Mouse (Mus musculus): ENCODE measurements around the gene Pga5. TPM values are rescaled to one million over a fixed set of nuclear protein-coding genes. Genes with fewer than 3 reads are reported as not detected.

Pga5 gene
- polyA plus RNA-seq, 1 experiment from 2014 or later = not detected

DNA sequence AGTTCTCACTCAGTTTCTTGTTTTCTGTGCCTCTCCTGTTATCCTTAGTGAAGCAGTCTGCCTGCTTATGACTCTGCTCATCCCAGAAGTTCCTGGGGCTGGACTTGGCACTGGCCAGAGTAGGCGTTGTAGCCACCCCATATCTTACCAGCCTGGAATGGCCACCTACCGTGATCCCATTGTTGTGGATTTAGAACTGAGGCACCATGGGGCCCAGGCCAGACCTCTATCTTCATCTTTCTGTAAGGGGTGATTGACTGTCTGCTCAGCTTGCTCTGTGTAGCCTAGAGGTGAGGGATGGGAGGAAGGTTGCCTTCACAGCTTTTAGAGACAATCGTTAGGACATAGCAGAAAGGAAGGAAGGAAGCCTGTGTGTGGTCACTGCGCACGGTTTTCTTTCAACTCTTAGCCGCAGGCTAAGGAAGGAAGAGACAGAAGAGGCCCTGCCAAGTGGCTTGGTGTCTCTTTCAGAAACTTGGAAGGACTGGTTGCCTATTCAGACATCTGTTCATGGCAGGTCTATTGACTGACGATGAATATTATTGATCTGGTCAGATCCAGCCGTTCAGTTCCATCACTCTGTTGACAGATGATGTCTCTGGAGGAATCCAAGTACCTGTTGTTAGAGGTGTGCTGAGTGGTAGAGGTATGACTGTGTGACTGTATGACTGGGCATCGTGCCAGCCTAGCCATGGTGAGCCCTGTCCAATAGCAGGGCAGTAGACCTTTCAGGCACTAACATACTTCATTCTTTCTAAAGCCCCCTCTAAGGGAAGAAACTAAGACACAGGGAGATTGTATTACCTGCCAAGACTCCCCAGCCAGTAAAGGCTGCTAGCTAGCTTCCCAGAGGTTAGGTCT is 20.5 kb upstream of the Pga5 start:
- 0 out of 2 replicates have a peak overlapping the region, but pooled peaks have one; percentile 59 for H3K27ac ChIP-seq
- WGBS = 73% methylated on average over 9 of the region's 9 CpGs
- H3K4me1 ChIP-seq (replicated peaks) = peaks cover 68% of the 10 kb centered on the region
- H3K9me3 ChIP-seq = no peaks in the 10 kb centered on the region
- no peak overlapping the region for H3K4me3 ChIP-seq
- 0 out of 2 replicates have a peak, but pooled peaks cover under 1% of the 10 kb centered on the region for H3K36me3 ChIP-seq
- H3K27me3 ChIP-seq (ENCODE audit: insufficient read depth, poor library complexity, severe bottlenecking) = no peaks in the 10 kb centered on the region
- DNase-seq (ENCODE audit: low spot score) = no peak

DNA sequence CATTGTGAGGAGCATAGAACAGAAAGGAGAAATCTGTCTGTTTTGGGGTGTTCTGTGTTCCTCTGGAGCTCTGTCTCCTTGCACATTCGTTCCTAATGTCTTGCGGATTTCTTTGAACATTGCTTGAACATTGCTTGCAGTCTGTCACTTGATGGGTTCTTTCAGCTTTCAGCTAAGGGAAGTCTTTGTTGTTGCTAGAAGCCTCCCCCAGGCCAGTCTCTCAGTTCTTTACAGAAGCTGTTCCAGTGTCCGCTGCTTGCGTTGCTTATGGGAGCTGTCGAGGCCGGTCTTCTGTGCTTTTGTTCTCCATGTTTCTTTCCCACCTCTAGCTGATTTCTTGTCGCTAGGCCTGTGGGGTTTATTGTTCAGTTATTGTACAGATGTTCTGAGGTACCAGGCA is 17.9 kb upstream of the Pga5 start:
- Histone ChIP-seq H3K36me3 (no peaks in the 10 kb centered on the region), H3K9me3 (no peaks in the 10 kb centered on the region), H3K4me1 (replicated peaks) (peaks cover 65% of the 10 kb centered on the region), H3K4me3 (peak overlapping the region; percentile 14; the same call in 1 of the 2 replicates), H3K27ac (peak overlapping the region; percentile 75), H3K27me3 (ENCODE audit: insufficient read depth, poor library complexity, severe bottlenecking) (no peaks in the 10 kb centered on the region)
- 29% methylated on average over 7 of the region's 7 CpGs for WGBS
- no peak for DNase-seq (ENCODE audit: low spot score)

DNA sequence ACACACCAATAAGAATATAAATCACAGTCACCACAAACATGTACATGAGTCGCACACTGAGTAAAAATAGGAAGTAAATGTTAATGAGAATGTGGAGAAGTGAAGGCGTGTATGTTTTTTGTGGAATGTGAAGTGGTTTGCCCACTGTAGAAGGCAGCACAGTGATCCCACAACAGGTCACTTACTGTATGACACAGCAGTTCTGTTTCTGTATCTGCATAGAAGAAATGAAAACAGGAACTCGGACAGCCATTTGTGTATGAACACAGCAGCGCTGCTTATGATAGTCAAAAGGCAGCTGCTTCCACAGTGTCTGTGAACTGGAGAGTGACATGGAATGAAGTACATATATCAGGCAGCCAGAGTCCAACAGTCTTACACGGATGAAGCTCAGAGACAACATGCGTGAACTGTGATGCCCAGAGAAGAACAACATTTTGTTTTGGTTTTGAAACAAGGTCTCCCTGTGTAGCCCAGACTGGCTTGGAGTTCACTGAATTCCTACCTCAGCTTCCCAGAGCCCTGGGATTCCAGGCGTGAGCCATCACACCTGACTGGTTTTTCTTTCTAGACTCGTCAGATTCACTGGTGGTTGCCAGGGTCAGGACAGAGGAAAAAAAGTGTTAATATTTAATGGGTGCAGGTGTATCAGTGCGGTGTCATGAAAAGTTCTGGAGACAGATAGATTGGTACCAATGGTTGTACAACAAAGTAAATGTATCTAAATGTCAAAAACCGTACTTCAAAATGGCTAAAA is 16.2 kb upstream of the Pga5 start:
- no peak for DNase-seq (ENCODE audit: low spot score)
- 92% methylated on average over 10 of the region's 10 CpGs for WGBS
- H3K36me3 ChIP-seq = no peaks in the 10 kb centered on the region
- H3K4me1 ChIP-seq (replicated peaks) = peaks cover 65% of the 10 kb centered on the region
- no peak overlapping the region for H3K27ac ChIP-seq
- H3K9me3 ChIP-seq = no peaks in the 10 kb centered on the region
- no peak overlapping the region for H3K4me3 ChIP-seq
- H3K27me3 ChIP-seq (ENCODE audit: insufficient read depth, poor library complexity, severe bottlenecking) = no peaks in the 10 kb centered on the region

DNA sequence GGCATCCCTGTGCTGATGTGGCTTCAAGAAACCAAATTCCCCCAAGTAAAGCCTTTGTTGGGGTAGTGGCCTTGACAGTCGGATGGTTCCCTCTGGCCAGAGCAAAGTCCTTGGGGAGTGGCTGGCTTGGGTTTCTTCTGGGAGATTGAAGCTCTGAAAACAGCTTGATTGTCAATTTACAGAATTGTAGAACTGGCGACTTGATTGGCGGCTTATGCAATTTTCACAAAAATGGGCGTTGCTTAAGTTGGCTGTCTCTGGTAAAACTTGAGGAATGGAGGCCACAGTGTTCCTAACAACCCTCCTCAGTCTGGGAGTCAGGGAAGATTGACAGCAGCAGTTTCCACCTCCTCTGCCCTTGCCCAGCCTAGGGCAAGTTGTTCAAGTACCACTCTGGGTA is 14.5 kb upstream of the Pga5 start:
- Histone ChIP-seq H3K9me3 (no peaks in the 10 kb centered on the region), H3K4me1 (replicated peaks) (peaks cover 63% of the 10 kb centered on the region), H3K27ac (no peak overlapping the region), H3K27me3 (ENCODE audit: insufficient read depth, poor library complexity, severe bottlenecking) (no peaks in the 10 kb centered on the region), H3K36me3 (no peaks in the 10 kb centered on the region), H3K4me3 (no peak overlapping the region)
- no peak for DNase-seq (ENCODE audit: low spot score)
- 89% methylated on average over 4 of the region's 4 CpGs for WGBS

DNA sequence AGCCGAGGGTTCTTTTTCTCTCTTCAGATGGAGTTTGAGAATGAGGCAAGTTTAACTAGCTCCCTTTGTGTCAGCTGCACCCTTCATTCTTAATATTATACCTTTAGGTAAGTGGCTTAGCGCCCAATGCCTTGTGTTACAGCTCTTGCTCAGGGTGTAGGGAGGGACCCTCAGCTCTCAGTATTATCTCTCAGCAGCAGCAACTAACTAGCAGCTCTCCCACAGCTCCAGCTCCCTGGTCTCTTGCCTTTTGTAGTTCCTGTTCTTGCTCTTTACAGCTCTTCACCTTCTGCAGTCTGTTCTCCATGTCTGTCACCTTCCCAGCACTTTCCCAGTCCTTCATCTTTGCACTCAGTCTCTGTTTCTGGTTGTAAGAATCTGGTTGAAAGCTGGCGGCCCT is 13.8 kb upstream of the Pga5 start:
- H3K36me3 ChIP-seq = no peaks in the 10 kb centered on the region
- DNase-seq (ENCODE audit: low spot score) = no peak
- no peak overlapping the region for H3K27ac ChIP-seq
- no peak overlapping the region for H3K4me3 ChIP-seq
- peaks cover 58% of the 10 kb centered on the region for H3K4me1 ChIP-seq (replicated peaks)
- no peaks in the 10 kb centered on the region for H3K27me3 ChIP-seq (ENCODE audit: insufficient read depth, poor library complexity, severe bottlenecking)
- no peaks in the 10 kb centered on the region for H3K9me3 ChIP-seq
- WGBS = 80% methylated on average over 3 of the region's 3 CpGs

DNA sequence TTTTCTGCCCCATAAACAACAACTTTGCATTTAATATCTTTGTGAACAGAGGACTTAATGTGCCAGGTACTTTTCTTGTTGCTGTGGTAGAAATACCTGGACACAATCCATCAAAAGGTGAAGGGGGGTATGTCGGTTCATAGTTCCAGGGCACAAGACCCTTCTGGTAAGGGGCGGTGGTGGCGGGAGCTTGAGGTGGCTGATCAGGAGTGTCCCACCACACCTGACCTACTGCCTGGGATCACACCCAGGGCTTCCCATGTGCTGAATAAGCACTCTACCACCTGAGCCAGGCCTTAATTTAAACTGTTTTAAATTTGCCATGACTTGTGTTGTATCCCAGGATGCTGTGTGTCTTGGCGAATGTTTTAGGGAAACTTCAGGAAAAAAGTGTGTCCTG is 13.2 kb upstream of the Pga5 start:
- WGBS = 93% methylated on average over 4 of the region's 4 CpGs
- no peaks in the 10 kb centered on the region for H3K36me3 ChIP-seq
- H3K27me3 ChIP-seq (ENCODE audit: insufficient read depth, poor library complexity, severe bottlenecking) = no peaks in the 10 kb centered on the region
- no peak overlapping the region for H3K27ac ChIP-seq
- peaks cover 53% of the 10 kb centered on the region for H3K4me1 ChIP-seq (replicated peaks)
- no peaks in the 10 kb centered on the region for H3K9me3 ChIP-seq
- DNase-seq (ENCODE audit: low spot score) = no peak
- no peak overlapping the region for H3K4me3 ChIP-seq

DNA sequence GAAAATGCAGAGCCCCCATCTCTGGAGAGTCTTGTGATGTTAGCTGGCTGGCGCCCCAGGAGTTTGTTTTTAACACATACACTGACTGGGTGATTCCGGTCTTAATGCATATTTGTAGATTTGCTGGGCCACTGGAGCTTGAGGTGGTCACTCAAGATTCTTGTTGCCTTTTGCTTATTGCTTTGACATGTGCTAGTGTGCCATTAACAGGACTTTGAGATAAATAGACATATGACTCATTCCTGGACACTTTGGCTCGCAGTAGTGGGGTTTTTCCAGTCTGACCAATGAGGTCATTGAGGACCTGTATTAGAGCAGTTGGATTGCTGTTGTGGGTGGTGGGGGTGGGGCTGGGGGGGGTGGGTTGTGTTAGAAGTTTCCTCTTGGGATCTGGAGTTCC is 12.5 kb upstream of the Pga5 start:
- no peaks in the 10 kb centered on the region for H3K27me3 ChIP-seq (ENCODE audit: insufficient read depth, poor library complexity, severe bottlenecking)
- no peaks in the 10 kb centered on the region for H3K9me3 ChIP-seq
- 90% methylated on average over 3 of the region's 3 CpGs for WGBS
- 0 out of 2 replicates have a peak overlapping the region, but pooled peaks have one; percentile 87 for H3K4me3 ChIP-seq
- no peaks in the 10 kb centered on the region for H3K36me3 ChIP-seq
- 0 out of 2 replicates have a peak overlapping the region, but pooled peaks have one; percentile 97 for H3K27ac ChIP-seq
- DNase-seq (ENCODE audit: low spot score) = no peak
- H3K4me1 ChIP-seq (replicated peaks) = peaks cover 45% of the 10 kb centered on the region

DNA sequence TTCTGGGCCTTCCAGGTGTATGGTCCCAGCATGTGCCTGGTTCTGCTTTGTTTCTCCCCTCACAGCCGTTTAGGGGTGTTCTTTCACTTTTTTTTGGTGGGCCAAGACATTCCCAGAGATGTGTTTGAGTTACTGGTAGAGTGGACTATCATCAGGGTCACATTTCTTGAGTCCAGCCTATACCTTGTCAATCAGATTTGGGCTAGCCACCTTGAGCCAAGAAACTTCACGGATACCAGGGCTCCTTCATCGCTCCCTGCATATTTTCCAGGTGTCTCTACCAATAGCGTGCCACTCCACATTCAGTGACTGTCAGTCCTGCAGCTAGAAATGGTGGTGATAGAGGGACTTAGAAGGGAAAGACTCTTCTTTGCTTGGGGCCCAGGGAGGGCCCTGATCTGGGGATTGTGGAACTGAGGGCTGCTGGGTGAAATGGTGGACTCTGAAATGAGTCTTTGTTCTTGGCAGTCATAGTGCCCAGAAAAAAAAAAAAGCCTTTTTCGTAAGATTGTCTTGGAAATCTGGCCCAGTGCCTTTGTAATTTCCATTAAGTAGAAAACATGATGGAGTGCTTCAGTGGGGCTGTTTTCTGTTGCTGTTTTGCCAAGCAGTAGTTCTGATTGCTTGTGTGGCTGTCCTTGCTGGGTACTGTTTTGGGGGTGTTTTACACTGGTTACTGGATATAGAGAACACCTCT is 11.7 kb upstream of the Pga5 start:
- Histone ChIP-seq H3K27me3 (ENCODE audit: insufficient read depth, poor library complexity, severe bottlenecking) (no peaks in the 10 kb centered on the region), H3K4me3 (peak overlapping the region; percentile 87), H3K36me3 (no peaks in the 10 kb centered on the region), H3K27ac (peak overlapping the region; percentile 97), H3K4me1 (replicated peaks) (peaks cover 43% of the 10 kb centered on the region), H3K9me3 (no peaks in the 10 kb centered on the region)
- 65% methylated on average over 5 of the region's 5 CpGs for WGBS
- no peak for DNase-seq (ENCODE audit: low spot score)

DNA sequence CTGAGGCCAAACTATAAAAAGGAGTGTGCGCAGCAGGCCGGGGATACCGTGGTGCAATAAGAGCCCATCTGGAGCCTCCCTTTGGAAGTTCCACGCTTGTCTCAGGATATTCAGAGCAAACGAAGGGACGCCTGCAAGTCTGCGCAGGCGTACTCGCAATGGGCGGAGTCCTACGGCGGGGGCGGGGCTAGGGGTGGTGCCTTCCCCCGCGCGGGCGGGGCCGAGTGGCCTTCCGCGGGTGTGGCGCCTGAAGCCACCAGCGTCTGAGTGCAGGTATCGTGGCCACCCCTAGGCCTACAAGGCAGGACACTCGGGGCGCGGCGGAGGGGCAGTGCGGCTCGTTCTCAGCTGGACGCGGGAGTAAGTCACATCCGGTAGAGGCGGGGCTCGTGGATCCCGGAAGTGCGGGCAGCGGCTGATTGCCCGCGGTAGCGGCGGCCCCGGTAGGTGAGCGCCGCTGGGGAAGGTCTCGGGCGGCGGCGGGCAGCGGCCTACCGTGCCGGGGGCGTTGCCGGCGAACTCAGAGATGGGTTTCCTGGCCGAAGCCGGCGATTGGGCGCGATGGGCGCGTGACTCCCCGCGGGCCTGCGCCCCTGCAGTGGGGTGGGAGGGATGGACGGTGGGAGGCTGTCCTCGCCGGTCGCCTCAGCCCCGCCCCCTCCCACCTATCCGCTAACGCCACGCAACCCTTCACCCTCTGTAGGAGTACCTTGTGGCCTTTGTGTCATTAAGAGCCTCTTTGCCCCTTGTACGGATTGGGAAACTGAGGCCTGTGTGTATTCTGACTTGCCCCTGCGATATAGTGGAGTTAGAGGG is 10.9 kb upstream of the Pga5 start, which contains the start of gene Vps37c:
Gene Vps37c (plus strand): TSS at position 199 of the 816 bp plus-strand sequence.
- H3K9me3 ChIP-seq = no peaks in the 10 kb centered on the region
- H3K36me3 ChIP-seq = no peaks in the 10 kb centered on the region
- peak within 1 kb of the TSS; percentile 97 for H3K27ac ChIP-seq
- DNase-seq (ENCODE audit: low spot score) = peak; percentile 94
- peak within 1 kb of the TSS; percentile 87 for H3K4me3 ChIP-seq
- no peaks in the 10 kb centered on the region for H3K27me3 ChIP-seq (ENCODE audit: insufficient read depth, poor library complexity, severe bottlenecking)
- WGBS = under 1% methylated on average over 74 of the region's 74 CpGs
- H3K4me1 ChIP-seq (replicated peaks) = peaks cover 43% of the 10 kb centered on the region

DNA sequence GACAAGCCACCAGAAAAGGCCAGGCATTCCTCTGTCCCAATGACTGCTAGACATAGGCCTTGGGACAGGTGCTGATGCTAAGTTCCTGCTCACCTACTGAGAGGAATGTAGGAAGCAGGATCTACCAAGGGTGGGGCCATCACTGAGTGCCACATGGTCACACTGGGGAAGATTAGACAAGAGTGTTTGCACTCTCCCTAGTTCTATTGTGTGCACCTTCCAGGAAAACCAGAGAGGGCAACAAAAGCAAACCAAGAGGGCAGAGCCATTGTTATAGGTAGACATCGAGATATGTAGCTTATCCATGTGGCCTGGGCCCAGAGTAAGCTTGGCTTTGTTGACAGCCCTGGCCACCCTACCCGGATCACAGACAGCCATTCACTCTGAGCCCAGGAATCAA is 7.9 kb upstream of the Pga5 start:
- WGBS = 80% methylated on average over 2 of the region's 2 CpGs
- H3K27me3 ChIP-seq (ENCODE audit: insufficient read depth, poor library complexity, severe bottlenecking) = no peaks in the 10 kb centered on the region
- DNase-seq (ENCODE audit: low spot score) = no peak
- H3K9me3 ChIP-seq = no peaks in the 10 kb centered on the region
- H3K4me1 ChIP-seq (replicated peaks) = peaks cover 31% of the 10 kb centered on the region
- no peak overlapping the region for H3K4me3 ChIP-seq
- no peaks in the 10 kb centered on the region for H3K36me3 ChIP-seq
- H3K27ac ChIP-seq = no peak overlapping the region

DNA sequence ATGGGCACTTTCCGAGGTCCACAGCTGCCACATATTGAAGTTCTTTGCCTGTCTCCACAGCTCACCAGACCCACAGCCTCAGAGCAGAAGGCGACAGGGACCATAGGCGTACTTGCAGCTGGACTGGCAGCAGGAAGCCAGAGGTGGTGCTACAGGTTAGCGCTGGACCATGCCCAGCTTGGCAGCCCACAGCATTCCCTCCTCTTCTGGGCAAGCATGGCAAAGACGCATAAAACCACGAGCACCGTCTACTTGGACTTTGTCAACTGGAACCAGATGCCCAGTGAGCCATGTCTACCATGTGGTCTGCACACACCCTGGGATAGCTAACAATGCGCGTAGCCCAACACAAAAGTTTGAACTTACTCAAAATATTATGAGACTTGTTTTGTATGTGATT is 7.2 kb upstream of the Pga5 start:
- Histone ChIP-seq H3K4me1 (replicated peaks) (peaks cover 24% of the 10 kb centered on the region), H3K9me3 (no peaks in the 10 kb centered on the region), H3K4me3 (no peak overlapping the region), H3K27me3 (ENCODE audit: insufficient read depth, poor library complexity, severe bottlenecking) (no peaks in the 10 kb centered on the region), H3K27ac (no peak overlapping the region), H3K36me3 (no peaks in the 10 kb centered on the region)
- no peak for DNase-seq (ENCODE audit: low spot score)
- WGBS = 91% methylated on average over 9 of the region's 9 CpGs

DNA sequence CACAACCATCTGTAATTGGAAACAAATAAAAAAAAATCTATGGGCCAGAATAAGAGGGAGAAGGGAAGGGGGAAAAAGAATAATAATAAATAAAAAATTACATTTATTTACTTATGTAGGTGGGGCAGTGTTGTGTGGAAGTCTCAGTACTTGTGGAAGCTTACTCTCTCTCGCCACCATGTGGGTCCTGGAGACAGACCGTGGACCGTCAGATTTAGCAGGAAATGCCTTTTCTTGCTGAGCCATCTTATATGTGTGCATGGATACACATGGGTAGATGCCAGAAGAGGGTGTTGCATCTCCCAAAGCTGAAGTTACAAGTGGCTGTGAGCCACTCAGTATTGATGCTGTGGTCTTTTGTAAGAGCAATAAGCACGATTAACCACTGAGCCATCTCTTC is 3.7 kb upstream of the Pga5 start:
- DNase-seq (ENCODE audit: low spot score) = no peak
- no peaks in the 10 kb centered on the region for H3K36me3 ChIP-seq
- no peaks in the 10 kb centered on the region for H3K9me3 ChIP-seq
- 75% methylated on average over 4 of the region's 4 CpGs for WGBS
- H3K4me1 ChIP-seq (replicated peaks) = no peaks in the 10 kb centered on the region
- H3K27ac ChIP-seq = no peak overlapping the region
- no peak overlapping the region for H3K4me3 ChIP-seq
- H3K27me3 ChIP-seq (ENCODE audit: insufficient read depth, poor library complexity, severe bottlenecking) = no peaks in the 10 kb centered on the region

Measured in hindbrain, embryonic 10.5 days (tissue).